Mouse (Mus musculus) gastrocnemius, adult 18-20 months (tissue): Measurements from ENCODE around the gene Klhl26. TPM values are rescaled to one million over a fixed set of nuclear protein-coding genes. Genes with fewer than 3 reads are reported as not detected.
A peak's percentile ranks its signal among the peaks of the same experiment; 100 is the strongest.
"Not testable (repeated sequence)": the region's sequence is repeated elsewhere in the genome, so short reads cannot be mapped to it uniquely, and the experiment has no call there.

Experiments used
- DNase-seq: peaks from one replicate; pipeline ENCODE4 v3.0.0; 2021; ENCODE audit warnings: low spot score
- long read RNA-seq, 2 experiments: library from polyadenylated mRNA; stranded (forward); transcript quantifications; one replicate each; pipeline ENCODE4 v2.0.0; 2021
- total RNA-seq, 2 experiments: library from RNA; stranded (reverse); gene quantifications; 2 replicates each; pipeline ENCODE4 v1.2.3; 2021

Gene Klhl26
- total RNA-seq = 1 to 10 TPM; 7.7 to 8.3 TPM
- long read RNA-seq, experiment 1, transcript Klhl26-201 (3 exons, 2,991 nt) = major isoform, 17 of 27 reads
- long read RNA-seq, experiment 1, partial matches to known transcripts = 0 of 27 reads
- long read RNA-seq, experiment 1, other reads (novel, unspliced or antisense) = 7 of 27 reads
- long read RNA-seq, experiment 2, transcript Klhl26-201 (3 exons, 2,991 nt) = major isoform, 18 of 33 reads
- long read RNA-seq, experiment 2, partial matches to known transcripts = 0 of 33 reads
- long read RNA-seq, experiment 2, other reads (novel, unspliced or antisense) = 15 of 33 reads

GRCm38 (mm10) chr8:70476333-70477268 is at the start of gene Klhl26:
Gene Klhl26, minus strand, starts transcription at chr8:70476968.
- DNase-seq = peak; percentile 97

- peak; percentile 96 for DNase-seq
Observed at GRCm38 (mm10) chr8:70522592-70523403, 46.0 kb upstream of the Klhl26 start.

GRCm38 (mm10) chr8:70519606-70520005 is 42.8 kb upstream of the Klhl26 start:
- no peak for DNase-seq

- no peak for DNase-seq
Observed at GRCm38 (mm10) chr8:70519043-70519442, 42.3 kb upstream of the Klhl26 start.

GRCm38 (mm10) chr8:70517940-70518643 is 41.3 kb upstream of the Klhl26 start:
- no peak for DNase-seq

- no peak for DNase-seq
Observed at GRCm38 (mm10) chr8:70513441-70513840, 36.7 kb upstream of the Klhl26 start.

GRCm38 (mm10) chr8:70512253-70512903 is 35.6 kb upstream of the Klhl26 start:
- DNase-seq = no peak

GRCm38 (mm10) chr8:70511770-70512169 is 35.0 kb upstream of the Klhl26 start:
- no peak for DNase-seq

- DNase-seq = not testable (repeated sequence)
Observed at GRCm38 (mm10) chr8:70511174-70511573, 34.4 kb upstream of the Klhl26 start.

- DNase-seq = peak; percentile 98
Observed at GRCm38 (mm10) chr8:70510228-70510915, 33.6 kb upstream of the Klhl26 start, which contains the start of gene Uba52. Gene Uba52, minus strand, starts transcription at chr8:70510801.

- DNase-seq = no peak
Observed at GRCm38 (mm10) chr8:70509281-70509952, 32.6 kb upstream of the Klhl26 start.

- no peak for DNase-seq
Observed at GRCm38 (mm10) chr8:70507027-70507393, 30.2 kb upstream of the Klhl26 start.

GRCm38 (mm10) chr8:70506328-70507026 is 29.7 kb upstream of the Klhl26 start, which contains the start of gene Rex1bd:
Gene Rex1bd, minus strand, starts transcription at chr8:70506752.
- peak; percentile 92 for DNase-seq

GRCm38 (mm10) chr8:70505698-70506327 is 29.0 kb upstream of the Klhl26 start:
- DNase-seq = no peak

- DNase-seq = peak; percentile 83
Observed at GRCm38 (mm10) chr8:70504851-70505250, 28.1 kb upstream of the Klhl26 start.

GRCm38 (mm10) chr8:70504291-70504716 is 27.5 kb upstream of the Klhl26 start:
- DNase-seq = peak; percentile 83

GRCm38 (mm10) chr8:70503062-70503750 is 26.4 kb upstream of the Klhl26 start:
- peak; percentile 72 for DNase-seq
